Mouse (Mus musculus): ENCODE data around the gene Rbfox1.

- no peak for TF ChIP-seq GATA1 (IDR thresholded peaks at IDR 0.05; ENCODE audit: borderline replicate concordance, low read length)
- TF ChIP-seq FLI1 (IDR thresholded peaks at IDR 0.05; ENCODE audit: low read length), result no peak
Observed at GRCm38 (mm10) chr16:6963533-6963932, 1078.4 kb downstream of the Rbfox1 start.

All from megakaryocyte, embryonic 14.5 days (primary cell).